In the genomic region with DNA sequence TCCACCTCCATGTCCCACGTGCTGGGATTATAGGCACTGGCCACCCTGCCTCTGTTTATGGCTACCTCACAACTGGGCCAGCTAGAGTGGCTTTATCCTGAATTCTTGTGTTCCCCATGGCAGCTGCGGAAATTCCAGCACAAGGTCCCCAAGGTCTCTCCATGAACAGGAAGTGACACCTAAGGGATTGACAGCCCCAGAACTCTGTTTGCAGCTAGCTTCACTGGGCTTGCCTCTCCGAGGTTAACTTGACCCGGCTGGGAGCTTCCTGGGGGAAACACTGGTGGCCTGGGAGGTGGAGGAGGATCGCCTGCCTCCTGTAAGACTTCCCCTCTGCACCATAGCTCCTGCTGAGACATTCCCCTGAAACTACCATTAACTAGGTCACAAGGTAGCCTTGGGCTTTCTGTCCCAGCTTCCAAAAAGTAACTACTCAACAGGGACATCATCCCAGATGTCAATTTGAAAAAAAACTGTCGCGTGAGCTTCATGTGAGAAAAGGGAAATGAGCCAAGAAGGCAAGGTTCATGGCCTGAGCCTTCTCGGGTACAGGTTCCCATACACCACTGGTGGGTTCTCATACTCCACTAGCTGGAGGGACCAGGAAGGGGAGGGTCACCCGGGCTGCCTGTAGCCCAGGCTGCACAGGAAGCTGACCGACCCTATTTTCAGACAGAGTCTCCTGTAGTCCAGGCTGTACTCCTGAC, we compare ENCODE assay signal across 7 mouse cellular contexts. TPM values are rescaled to one million over a fixed set of nuclear protein-coding genes. Genes with fewer than 3 reads are reported as not detected.
DNase-seq lines count a peak whose midpoint lies in the region; ATAC-seq and TF ChIP-seq lines count a peak whose summit lies in the region.

No protein-coding gene starts in this region.

- peak; percentile 55 for DNase-seq in lung, postnatal 0 days (ENCODE audit: low spot score)
- no peak for DNase-seq in embryo, embryonic 10 days (ENCODE audit: low spot score)
- DNase-seq in spleen, adult 12 weeks (ENCODE audit: low spot score): no peak
- DNase-seq in spleen, postnatal 36 days (ENCODE audit: low spot score in 2 of 2): no peak

- no peaks in the 10 kb centered on the region for H3K36me3 ChIP-seq in forebrain, embryonic 12.5 days (replicated peaks)
- no peaks in the 10 kb centered on the region for H3K36me3 ChIP-seq in intestine, embryonic 16.5 days (ENCODE audit: control insufficient read depth, insufficient read depth, low read length)
- H3K36me3 ChIP-seq in lung, postnatal 0 days (ENCODE audit: insufficient read depth, low read length): no peaks in the 10 kb centered on the region

- peaks cover 10% of the 10 kb centered on the region for H3K27me3 ChIP-seq in forebrain, embryonic 12.5 days
- H3K27me3 ChIP-seq in intestine, embryonic 16.5 days (replicated peaks; ENCODE audit: control insufficient read depth, insufficient read depth, low read length): no peaks in the 10 kb centered on the region
- H3K27me3 ChIP-seq in lung, postnatal 0 days (replicated peaks; ENCODE audit: insufficient read depth, low read length): no peaks in the 10 kb centered on the region

- H3K9me3 ChIP-seq in forebrain, embryonic 12.5 days: no peaks in the 10 kb centered on the region
- H3K9me3 ChIP-seq in intestine, embryonic 16.5 days (ENCODE audit: control insufficient read depth, low read length): peaks cover 3% of the 10 kb centered on the region; the same call in 1 of the 2 replicates
- H3K9me3 ChIP-seq in lung, postnatal 0 days (ENCODE audit: low read length): no peaks in the 10 kb centered on the region

- H3K4me2 ChIP-seq in forebrain, embryonic 12.5 days: peak overlapping the region; percentile 70
- peak overlapping the region; percentile 91 for H3K4me2 ChIP-seq in intestine, embryonic 16.5 days (ENCODE audit: low read depth, low read length)
- peak overlapping the region; percentile 85 for H3K4me2 ChIP-seq in lung, postnatal 0 days (replicated peaks; ENCODE audit: low read depth, low read length)

- peak overlapping the region; percentile 61; the same call in 1 of the 2 replicates for H3K9ac ChIP-seq in forebrain, embryonic 12.5 days
- H3K9ac ChIP-seq in intestine, embryonic 16.5 days (ENCODE audit: low read depth, low read length): peak overlapping the region; percentile 68
- H3K9ac ChIP-seq in lung, postnatal 0 days (replicated peaks; ENCODE audit: low read depth): peak overlapping the region; percentile 30; the same call in 1 of the 2 replicates

- no peak overlapping the region for H3K27ac ChIP-seq in cortical plate, adult 2 months (ENCODE audit: insufficient read depth, low read length)
- H3K27ac ChIP-seq in forebrain, embryonic 12.5 days: no peak overlapping the region
- H3K27ac ChIP-seq in intestine, embryonic 16.5 days (ENCODE audit: low read length): peak overlapping the region; percentile 73
- peak overlapping the region; percentile 83 for H3K27ac ChIP-seq in lung, postnatal 0 days (ENCODE audit: low read length)

- H3K4me3 ChIP-seq in cortical plate, adult 2 months (ENCODE audit: insufficient read depth, low read length): peak overlapping the region; percentile 38; the same call in 1 of the 2 replicates
- peak overlapping the region; percentile 44 for H3K4me3 ChIP-seq in forebrain, embryonic 12.5 days (replicated peaks)
- peak overlapping the region; percentile 57 for H3K4me3 ChIP-seq in intestine, embryonic 16.5 days (ENCODE audit: low read length)
- H3K4me3 ChIP-seq in lung, postnatal 0 days (ENCODE audit: low read depth, low read length): peak overlapping the region; percentile 47

- peaks cover 4% of the 10 kb centered on the region; the same call in 1 of the 2 replicates for H3K4me1 ChIP-seq in cortical plate, adult 2 months (ENCODE audit: control insufficient read depth, insufficient read depth, low read length)
- H3K4me1 ChIP-seq in forebrain, embryonic 12.5 days: peaks cover 10% of the 10 kb centered on the region
- H3K4me1 ChIP-seq in intestine, embryonic 16.5 days (ENCODE audit: control insufficient read depth, insufficient read depth, low read length): peaks cover 19% of the 10 kb centered on the region
- no peaks in the 10 kb centered on the region for H3K4me1 ChIP-seq in lung, postnatal 0 days (ENCODE audit: insufficient read depth, low read depth, low read length)

- no peak for TF ChIP-seq CTCF in cortical plate, adult 2 months (IDR thresholded peaks at IDR 0.05; ENCODE audit: extremely low read depth, insufficient read depth, low read length)
- TF ChIP-seq CTCF in lung, postnatal 0 days (IDR thresholded peaks at IDR 0.05): no peak

- TF ChIP-seq EP300 in lung, postnatal 0 days (IDR thresholded peaks at IDR 0.05): no peak

- ATAC-seq in forebrain, embryonic 12.5 days (ENCODE audit: low FRiP score): no peak
- 0 out of 2 replicates have a peak, but pooled peaks have one; percentile 9 for ATAC-seq in intestine, embryonic 16.5 days
- ATAC-seq in lung, postnatal 0 days: peak; percentile 33

- no peak for TF ChIP-seq POLR2A in cortical plate, adult 2 months (IDR thresholded peaks at IDR 0.05; ENCODE audit: extremely low read depth, insufficient read depth, low read length)

- WGBS in forebrain, embryonic 12.5 days: 53% methylated on average over 10 of the region's 10 CpGs
- WGBS in intestine, embryonic 16.5 days: 45% methylated on average over 10 of the region's 10 CpGs
- WGBS in lung, postnatal 0 days: 26% methylated on average over 10 of the region's 10 CpGs

RNA-seq across cellular contexts. Expression of a gene that starts 8.5 kb away (rescaled TPM):
- polyA plus RNA-seq in cortical plate, adult 2 months (2012; rRNA removed): 124 and 128 TPM in 2 replicates
- polyA plus RNA-seq in forebrain, embryonic 12.5 days (2016; fragmentation: Nextera tagmentation; extraction: Ambion mirVana): 305 and 325 TPM in 2 replicates
- polyA plus RNA-seq in intestine, embryonic 16.5 days (2015; fragmentation: Nextera tagmentation; extraction: Ambion mirVana): 204 and 233 TPM in 2 replicates
- polyA plus RNA-seq in lung, postnatal 0 days (2015; fragmentation: Nextera tagmentation; extraction: Ambion mirVana): 84.4 and 95.9 TPM in 2 replicates

RNA-seq across cellular contexts. Expression of a gene that starts 12.7 kb away (rescaled TPM):
- polyA plus RNA-seq in cortical plate, adult 2 months (2012; rRNA removed): 0.06 and 0.49 TPM in 2 replicates
- polyA plus RNA-seq in forebrain, embryonic 12.5 days (2016; fragmentation: Nextera tagmentation; extraction: Ambion mirVana): 0.14 and 0.27 TPM in 2 replicates
- not detected in 2 replicates for polyA plus RNA-seq in intestine, embryonic 16.5 days (2015; fragmentation: Nextera tagmentation; extraction: Ambion mirVana)
- 0.24 and 0.67 TPM in 2 replicates for polyA plus RNA-seq in lung, postnatal 0 days (2015; fragmentation: Nextera tagmentation; extraction: Ambion mirVana)

RNA-seq across cellular contexts. Expression of a gene that starts 20.4 kb away (rescaled TPM):
- polyA plus RNA-seq in cortical plate, adult 2 months (2012; rRNA removed): 74.1 and 77.0 TPM in 2 replicates
- 9.8 and 11.1 TPM in 2 replicates for polyA plus RNA-seq in forebrain, embryonic 12.5 days (2016; fragmentation: Nextera tagmentation; extraction: Ambion mirVana)
- polyA plus RNA-seq in intestine, embryonic 16.5 days (2015; fragmentation: Nextera tagmentation; extraction: Ambion mirVana): 3.8 and 4.3 TPM in 2 replicates
- 3.0 and 4.1 TPM in 2 replicates for polyA plus RNA-seq in lung, postnatal 0 days (2015; fragmentation: Nextera tagmentation; extraction: Ambion mirVana)

RNA-seq across cellular contexts. Expression of a gene that starts 42.2 kb away (rescaled TPM):
- polyA plus RNA-seq in cortical plate, adult 2 months (2012; rRNA removed): 4.9 and 5.4 TPM in 2 replicates
- polyA plus RNA-seq in forebrain, embryonic 12.5 days (2016; fragmentation: Nextera tagmentation; extraction: Ambion mirVana): 3.2 and 4.8 TPM in 2 replicates
- polyA plus RNA-seq in intestine, embryonic 16.5 days (2015; fragmentation: Nextera tagmentation; extraction: Ambion mirVana): 2.1 and 2.4 TPM in 2 replicates
- 3.0 and 3.2 TPM in 2 replicates for polyA plus RNA-seq in lung, postnatal 0 days (2015; fragmentation: Nextera tagmentation; extraction: Ambion mirVana)

Comparison
In these comparisons a context has a peak if more than half of its experiments do, and no peak if none do; other contexts are left out.
1. H3K27ac ChIP-seq: peak in intestine, embryonic 16.5 days (single experiment) and lung, postnatal 0 days (single experiment); none in cortical plate, adult 2 months (single experiment) and forebrain, embryonic 12.5 days (single experiment).
2. Peak in every context shown above with its lines, with median percentiles within 50 percentile points of each other: H3K4me3 ChIP-seq, H3K4me2 ChIP-seq and H3K9ac ChIP-seq.